Mouse (Mus musculus) ES-Bruce4 (cell line): ENCODE measurements around the gene Aifm3. TPM values are rescaled to one million over a fixed set of nuclear protein-coding genes. Genes with fewer than 3 reads are reported as not detected.
A peak's percentile ranks its signal among the peaks of the same experiment; 100 is the strongest.

ENCODE experiments used
- H3K27ac ChIP-seq: 2 replicates; pipeline ENCODE4 v1.5.1; 2012; ENCODE audit warnings: low read length, inconsistent platforms; ENCODE audit not compliant: insufficient read depth
- H3K27me3 ChIP-seq: 2 replicates; pipeline ENCODE4 v1.6.1; 2012; ENCODE audit warnings: mild to moderate bottlenecking, low read length, inconsistent platforms; ENCODE audit not compliant: control insufficient read depth, poor library complexity, insufficient read depth, severe bottlenecking
- H3K36me3 ChIP-seq: 2 replicates; pipeline ENCODE4 v1.6.1; 2012; ENCODE audit warnings: inconsistent platforms, mild to moderate bottlenecking, low read length, moderate library complexity; ENCODE audit not compliant: control insufficient read depth, poor library complexity, insufficient read depth, severe bottlenecking
- H3K4me1 ChIP-seq: one replicate; pipeline ENCODE4 v1.8.1; 2011; ENCODE audit warnings: low read length; ENCODE audit not compliant: control insufficient read depth, insufficient read depth
- H3K4me3 ChIP-seq: 2 replicates; pipeline ENCODE4 v1.5.1; 2011; ENCODE audit warnings: low read depth, mild to moderate bottlenecking, low read length
- H3K9ac ChIP-seq: 2 replicates; pipeline ENCODE4 v1.6.1; 2012; ENCODE audit warnings: low read depth, mild to moderate bottlenecking, inconsistent platforms; ENCODE audit not compliant: poor library complexity, severe bottlenecking
- H3K9me3 ChIP-seq: replicated peaks from 2 replicates; pipeline ENCODE4 v1.6.1; 2012; ENCODE audit warnings: mild to moderate bottlenecking, low read length, inconsistent platforms; ENCODE audit not compliant: control insufficient read depth, poor library complexity, insufficient read depth, severe bottlenecking
- CTCF ChIP-seq: IDR thresholded peaks from one replicate; pipeline ENCODE4 v1.8.1; 2011; ENCODE audit warnings: low read depth, low read length
- EP300 ChIP-seq: IDR thresholded peaks from 2 replicates; pipeline ENCODE4 v1.6.1; 2011; ENCODE audit warnings: low read depth, low read length; ENCODE audit not compliant: insufficient read depth
- POLR2A ChIP-seq: IDR thresholded peaks from one replicate; pipeline ENCODE4 v1.8.1; 2011; ENCODE audit warnings: low read length; ENCODE audit not compliant: insufficient read depth
- polyA plus RNA-seq: library from polyadenylated mRNA; stranded (reverse); fragments of >200 nt; gene quantifications from 2 replicates; pipeline ENCODE4 v1.2.4, GENCODE M21; 2011; ENCODE audit warnings: low read depth; ENCODE audit not compliant: missing spikeins, insufficient read depth, insufficient read length

Gene Aifm3
- polyA plus RNA-seq, 1 experiment = 6.4 TPM

DNA sequence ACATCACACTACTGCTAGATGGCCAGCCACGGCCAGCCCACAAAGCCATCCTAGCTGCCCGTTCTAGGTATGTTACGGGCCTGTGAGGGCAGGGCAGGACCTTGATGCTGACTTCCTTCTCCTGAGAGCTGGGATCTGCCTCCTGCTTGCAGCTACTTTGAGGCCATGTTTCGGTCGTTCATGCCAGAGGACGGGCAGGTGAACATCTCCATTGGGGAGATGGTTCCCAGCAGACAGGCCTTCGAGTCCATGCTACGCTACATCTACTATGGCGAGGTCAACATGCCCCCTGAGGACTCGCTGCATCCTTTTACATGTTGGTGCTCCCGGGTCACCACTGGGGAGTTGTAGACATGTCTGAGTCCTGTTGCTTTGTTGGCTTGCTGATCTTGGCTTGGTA, 34.7 kb downstream of the Aifm3 start:
- H3K27ac ChIP-seq = no peak overlapping the region
- TF ChIP-seq POLR2A = no peak

GRCm38 (mm10) chr16:17525524-17525923, 36.1 kb downstream of the Aifm3 start:
- Histone ChIP-seq H3K36me3 (peaks cover 3% of the 10 kb centered on the region; the same call in 1 of the 2 replicates), H3K9ac (no peak overlapping the region), H3K27ac (no peak overlapping the region), H3K4me1 (no peaks in the 10 kb centered on the region), H3K27me3 (no peaks in the 10 kb centered on the region), H3K9me3 (no peaks in the 10 kb centered on the region), H3K4me3 (no peak overlapping the region)
- TF ChIP-seq CTCF (no peak), EP300 (no peak), POLR2A (no peak)

More for the DNA sequence above, 34.7 kb downstream of the Aifm3 start:
- Histone ChIP-seq H3K4me3 (no peak overlapping the region), H3K9ac (no peak overlapping the region), H3K27me3 (no peaks in the 10 kb centered on the region), H3K4me1 (no peaks in the 10 kb centered on the region), H3K36me3 (peaks cover 3% of the 10 kb centered on the region; the same call in 1 of the 2 replicates), H3K9me3 (no peaks in the 10 kb centered on the region)

- no peaks in the 10 kb centered on the region for H3K9me3 ChIP-seq
- H3K36me3 ChIP-seq = peaks cover 3% of the 10 kb centered on the region; the same call in 1 of the 2 replicates
These were observed 36.8 kb downstream of the Aifm3 start for GRCm38 (mm10) chr16:17526223-17526622.

DNA sequence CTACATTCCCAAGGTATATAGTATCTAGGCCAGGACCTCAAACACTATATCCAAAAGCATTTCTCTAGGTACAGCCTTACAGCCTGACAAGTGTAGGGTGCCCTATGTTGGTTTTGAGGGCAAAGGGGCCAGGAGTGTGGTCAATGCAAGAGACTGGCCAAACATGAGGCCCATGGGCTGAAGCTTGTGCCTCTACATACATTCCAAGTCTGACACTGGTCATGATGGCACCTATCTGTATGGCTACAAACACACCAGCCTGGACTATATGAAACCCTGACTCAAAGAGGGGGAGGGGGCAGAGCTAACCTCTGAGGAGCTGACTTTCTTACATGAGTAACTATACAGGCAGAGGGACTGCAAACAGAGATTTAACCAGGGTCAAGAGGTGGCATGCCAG, 38.2 kb downstream of the Aifm3 start:
- no peak overlapping the region for H3K9ac ChIP-seq
- no peaks in the 10 kb centered on the region for H3K27me3 ChIP-seq
- H3K27ac ChIP-seq = no peak overlapping the region
- no peaks in the 10 kb centered on the region; the same call in 1 of the 2 replicates for H3K36me3 ChIP-seq
- no peaks in the 10 kb centered on the region for H3K9me3 ChIP-seq
- TF ChIP-seq CTCF = no peak
- TF ChIP-seq POLR2A = no peak
- no peak for TF ChIP-seq EP300
- no peak overlapping the region for H3K4me3 ChIP-seq
- H3K4me1 ChIP-seq = peaks cover 2% of the 10 kb centered on the region

More at GRCm38 (mm10) chr16:17526223-17526622, 36.8 kb downstream of the Aifm3 start:
- H3K27me3 ChIP-seq = no peaks in the 10 kb centered on the region
- no peaks in the 10 kb centered on the region for H3K4me1 ChIP-seq
- H3K4me3 ChIP-seq = no peak overlapping the region
- no peak for TF ChIP-seq CTCF
- TF ChIP-seq EP300 = no peak
- TF ChIP-seq POLR2A = no peak
- H3K9ac ChIP-seq = no peak overlapping the region
- no peak overlapping the region for H3K27ac ChIP-seq

- no peaks in the 10 kb centered on the region for H3K9me3 ChIP-seq
These were observed 38.9 kb downstream of the Aifm3 start for GRCm38 (mm10) chr16:17528276-17528675.

DNA sequence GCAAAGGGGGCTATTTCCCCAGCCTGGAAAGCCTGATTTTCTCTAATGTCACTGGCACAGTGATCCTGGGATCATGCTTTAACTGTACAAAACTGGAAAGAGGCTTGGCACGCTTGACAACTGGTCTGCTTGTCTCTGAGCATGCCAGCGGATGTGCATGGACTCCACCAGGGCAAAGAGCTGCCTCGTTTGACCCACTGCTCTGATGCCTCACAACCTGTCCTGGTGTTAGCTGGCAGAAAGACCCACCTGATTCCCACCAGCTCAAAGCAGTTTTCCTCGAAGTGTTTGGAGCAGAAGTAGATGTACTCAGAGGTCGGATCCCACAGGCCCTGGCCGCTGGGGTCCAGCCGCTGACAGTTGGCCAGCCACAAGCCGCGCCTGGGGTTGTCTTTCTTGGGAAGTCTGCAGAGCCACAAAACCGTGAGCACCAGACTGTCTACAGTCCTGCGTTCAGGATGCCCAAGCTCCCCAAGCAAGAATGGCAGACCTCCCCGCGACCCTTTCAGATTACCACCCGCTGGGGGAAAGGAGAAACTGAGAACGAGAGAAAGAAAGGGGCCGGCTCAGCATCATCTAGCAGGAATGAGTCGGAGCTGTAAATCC, 40.7 kb downstream of the Aifm3 start:
- peaks cover 3% of the 10 kb centered on the region for H3K4me1 ChIP-seq
- TF ChIP-seq POLR2A = no peak
- no peak for TF ChIP-seq CTCF
- no peak for TF ChIP-seq EP300
- no peak overlapping the region for H3K27ac ChIP-seq
- H3K9ac ChIP-seq = peak overlapping the region; percentile 69
- no peaks in the 10 kb centered on the region for H3K9me3 ChIP-seq
- H3K4me3 ChIP-seq = peak overlapping the region; percentile 95
- no peaks in the 10 kb centered on the region; the same call in 1 of the 2 replicates for H3K36me3 ChIP-seq
- no peaks in the 10 kb centered on the region for H3K27me3 ChIP-seq

More at GRCm38 (mm10) chr16:17528276-17528675, 38.9 kb downstream of the Aifm3 start:
- no peaks in the 10 kb centered on the region for H3K27me3 ChIP-seq
- H3K4me3 ChIP-seq = peak overlapping the region; percentile 9; the same call in 1 of the 2 replicates
- H3K27ac ChIP-seq = no peak overlapping the region
- peaks cover 3% of the 10 kb centered on the region for H3K4me1 ChIP-seq
- no peak overlapping the region for H3K9ac ChIP-seq
- TF ChIP-seq CTCF (no peak), EP300 (no peak), POLR2A (no peak)
- H3K36me3 ChIP-seq = no peaks in the 10 kb centered on the region; the same call in 1 of the 2 replicates
